Mouse (Mus musculus): Measurements from ENCODE around the gene Cfap299. TPM values are rescaled to one million over a fixed set of nuclear protein-coding genes. Genes with fewer than 3 reads are reported as not detected.
A peak's percentile ranks its signal among the peaks of the same experiment; 100 is the strongest.

Gene Cfap299
- not detected in 2 replicates for polyA plus RNA-seq (2012; ENCODE audit: insufficient read depth, insufficient read length, low replicate concordance, missing spikeins)

GRCm38 (mm10) chr5:98328848-98329624 lies at the start of gene Cfap299:
Gene Cfap299, plus strand, starts transcription at chr5:98329304.
- WGBS: 2% methylated on average over 46 of the region's 46 CpGs
- Histone ChIP-seq H3K27ac (ENCODE audit: insufficient read depth, low read depth, low read length) (no peak within 1 kb of the TSS), H3K4me3 (ENCODE audit: insufficient read depth, low read depth, low read length) (peak within 1 kb of the TSS; percentile 50), H3K4me1 (ENCODE audit: control insufficient read depth, insufficient read depth, low read length) (peaks cover 4% of the 10 kb centered on the region; the same call in 1 of the 2 replicates)
- TF ChIP-seq POLR2A (IDR thresholded peaks at IDR 0.05; ENCODE audit: insufficient read depth, low read depth, low read length) (no peak), CTCF (IDR thresholded peaks at IDR 0.05; ENCODE audit: insufficient read depth, low read depth, low read length) (peak; percentile 99)

GRCm38 (mm10) chr5:98281993-98282392 lies 47.1 kb upstream of the Cfap299 start:
- no peak for TF ChIP-seq CTCF (IDR thresholded peaks at IDR 0.05; ENCODE audit: insufficient read depth, low read depth, low read length)
- TF ChIP-seq POLR2A (IDR thresholded peaks at IDR 0.05; ENCODE audit: insufficient read depth, low read depth, low read length): no peak
- H3K4me3 ChIP-seq (ENCODE audit: insufficient read depth, low read depth, low read length): no peak overlapping the region
- no peak overlapping the region for H3K27ac ChIP-seq (ENCODE audit: insufficient read depth, low read depth, low read length)
- WGBS: 23% methylated on average over 9 of the region's 9 CpGs
- H3K4me1 ChIP-seq (ENCODE audit: control insufficient read depth, insufficient read depth, low read length): peaks cover 3% of the 10 kb centered on the region; the same call in 1 of the 2 replicates

GRCm38 (mm10) chr5:98283696-98284478 lies 45.2 kb upstream of the Cfap299 start:
- peaks cover 3% of the 10 kb centered on the region; the same call in 1 of the 2 replicates for H3K4me1 ChIP-seq (ENCODE audit: control insufficient read depth, insufficient read depth, low read length)
- 58% methylated on average over 17 of the region's 17 CpGs for WGBS
- no peak overlapping the region for H3K4me3 ChIP-seq (ENCODE audit: insufficient read depth, low read depth, low read length)
- H3K27ac ChIP-seq (ENCODE audit: insufficient read depth, low read depth, low read length): no peak overlapping the region
- TF ChIP-seq POLR2A (IDR thresholded peaks at IDR 0.05; ENCODE audit: insufficient read depth, low read depth, low read length) (no peak), CTCF (IDR thresholded peaks at IDR 0.05; ENCODE audit: insufficient read depth, low read depth, low read length) (no peak)

- Histone ChIP-seq H3K27ac (ENCODE audit: insufficient read depth, low read depth, low read length) (no peak overlapping the region), H3K4me3 (ENCODE audit: insufficient read depth, low read depth, low read length) (no peak overlapping the region), H3K4me1 (ENCODE audit: control insufficient read depth, insufficient read depth, low read length) (no peaks in the 10 kb centered on the region)
- TF ChIP-seq POLR2A (IDR thresholded peaks at IDR 0.05; ENCODE audit: insufficient read depth, low read depth, low read length) (no peak), CTCF (IDR thresholded peaks at IDR 0.05; ENCODE audit: insufficient read depth, low read depth, low read length) (no peak)
- 77% methylated on average over 8 of the region's 8 CpGs for WGBS
These were observed 38.5 kb upstream of the Cfap299 start for GRCm38 (mm10) chr5:98290642-98291041.

DNA sequence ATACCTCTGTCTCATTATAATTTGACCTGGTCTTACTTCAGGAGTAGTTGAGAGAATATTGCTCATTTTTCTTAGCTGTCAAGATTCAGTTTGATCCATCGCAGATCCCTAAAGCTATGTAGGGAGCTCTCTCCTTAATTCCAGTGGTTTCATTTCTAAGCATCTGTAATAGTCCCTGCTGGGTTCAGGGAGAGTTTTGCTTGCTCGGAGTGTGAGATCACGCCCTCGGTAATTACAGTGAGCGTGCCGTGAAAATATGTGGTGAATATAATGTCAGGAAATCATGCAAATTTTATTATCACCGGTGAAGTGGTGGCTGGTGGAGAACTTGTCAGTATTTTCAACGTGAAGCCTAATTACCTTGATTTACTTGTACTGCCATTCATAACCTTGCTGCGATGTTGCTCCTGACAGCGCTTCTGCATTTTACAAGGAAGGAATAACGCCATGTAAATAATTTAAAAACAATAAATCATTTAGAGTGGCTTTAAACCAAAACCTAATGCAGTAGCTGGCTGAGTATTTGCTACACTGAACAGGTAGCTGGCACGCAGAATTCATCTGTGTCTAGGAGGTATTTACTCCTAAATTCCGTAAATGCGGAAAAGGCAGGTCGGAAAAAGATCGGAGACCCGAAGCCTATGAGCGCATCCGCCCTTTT lies 36.6 kb upstream of the Cfap299 start:
- WGBS: 3% methylated on average over 19 of the region's 19 CpGs
- Histone ChIP-seq H3K27ac (ENCODE audit: insufficient read depth, low read depth, low read length) (no peak overlapping the region), H3K4me3 (ENCODE audit: insufficient read depth, low read depth, low read length) (no peak overlapping the region), H3K4me1 (ENCODE audit: control insufficient read depth, insufficient read depth, low read length) (no peaks in the 10 kb centered on the region)
- TF ChIP-seq CTCF (IDR thresholded peaks at IDR 0.05; ENCODE audit: insufficient read depth, low read depth, low read length) (no peak), POLR2A (IDR thresholded peaks at IDR 0.05; ENCODE audit: insufficient read depth, low read depth, low read length) (no peak)

DNA sequence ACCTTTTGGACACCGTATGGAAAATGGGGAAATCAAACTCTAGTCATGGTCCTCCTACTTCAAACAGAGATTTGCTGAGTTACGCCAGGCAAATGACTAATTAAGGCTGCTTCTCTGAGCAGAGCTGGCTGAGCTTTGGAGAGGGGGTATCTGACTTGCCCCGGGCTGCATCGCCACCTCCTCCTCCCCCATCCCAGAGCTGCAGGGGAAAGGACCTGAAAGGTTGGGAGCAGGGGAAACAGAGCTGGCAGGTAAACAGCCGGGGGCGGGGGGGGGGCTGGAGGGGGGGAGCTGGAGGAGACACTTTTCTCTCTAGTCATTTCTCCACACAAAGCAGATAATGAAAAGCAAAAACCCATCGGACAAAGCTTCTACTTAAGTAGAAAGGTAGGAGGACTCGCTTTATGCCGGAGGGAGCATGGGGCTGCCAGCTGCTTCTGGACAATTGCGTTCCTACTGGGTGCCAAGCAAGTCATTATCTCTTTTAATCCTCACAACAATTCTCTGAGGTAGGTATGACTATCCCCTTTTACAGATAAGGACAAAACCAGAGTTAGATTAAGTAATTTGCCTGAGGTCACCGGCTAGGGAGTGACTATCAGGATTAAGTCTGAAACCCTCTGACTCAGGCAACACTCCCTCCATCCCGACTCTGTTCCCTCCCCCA lies 35.9 kb upstream of the Cfap299 start:
- H3K4me3 ChIP-seq (ENCODE audit: insufficient read depth, low read depth, low read length): no peak overlapping the region
- H3K4me1 ChIP-seq (ENCODE audit: control insufficient read depth, insufficient read depth, low read length): no peaks in the 10 kb centered on the region
- 6% methylated on average over 12 of the region's 12 CpGs for WGBS
- no peak overlapping the region for H3K27ac ChIP-seq (ENCODE audit: insufficient read depth, low read depth, low read length)
- TF ChIP-seq POLR2A (IDR thresholded peaks at IDR 0.05; ENCODE audit: insufficient read depth, low read depth, low read length): no peak
- no peak for TF ChIP-seq CTCF (IDR thresholded peaks at IDR 0.05; ENCODE audit: insufficient read depth, low read depth, low read length)

DNA sequence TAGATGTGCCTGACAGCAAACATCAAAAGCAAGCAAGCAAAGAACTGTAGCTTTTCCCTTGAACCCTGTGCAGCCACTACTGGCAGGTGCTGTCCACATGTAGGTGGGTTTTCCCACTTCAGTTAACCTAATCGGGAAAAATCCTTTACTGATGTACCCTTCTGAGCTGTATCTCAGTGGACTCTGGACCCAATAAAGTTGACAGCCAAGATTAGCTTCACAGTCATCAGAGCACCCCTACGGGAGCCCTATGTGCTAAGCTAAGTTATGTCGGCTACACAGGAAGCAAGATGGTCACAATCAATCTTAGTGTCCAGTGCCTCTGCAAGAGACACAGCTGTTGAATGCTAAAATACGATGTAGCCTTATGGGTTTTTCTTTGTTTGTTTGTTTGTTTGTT lies 29.0 kb upstream of the Cfap299 start:
- 97% methylated on average over 4 of the region's 4 CpGs for WGBS
- no peak overlapping the region for H3K4me3 ChIP-seq (ENCODE audit: insufficient read depth, low read depth, low read length)
- no peak for TF ChIP-seq CTCF (IDR thresholded peaks at IDR 0.05; ENCODE audit: insufficient read depth, low read depth, low read length)
- no peak for TF ChIP-seq POLR2A (IDR thresholded peaks at IDR 0.05; ENCODE audit: insufficient read depth, low read depth, low read length)
- H3K4me1 ChIP-seq (ENCODE audit: control insufficient read depth, insufficient read depth, low read length): no peaks in the 10 kb centered on the region
- no peak overlapping the region for H3K27ac ChIP-seq (ENCODE audit: insufficient read depth, low read depth, low read length)

GRCm38 (mm10) chr5:98305673-98306072 lies 23.4 kb upstream of the Cfap299 start:
- WGBS: 92% methylated on average over 4 of the region's 4 CpGs

More at GRCm38 (mm10) chr5:98305673-98306072, 23.4 kb upstream of the Cfap299 start:
- H3K27ac ChIP-seq (ENCODE audit: insufficient read depth, low read depth, low read length): no peak overlapping the region
- H3K4me3 ChIP-seq (ENCODE audit: insufficient read depth, low read depth, low read length): no peak overlapping the region
- no peaks in the 10 kb centered on the region for H3K4me1 ChIP-seq (ENCODE audit: control insufficient read depth, insufficient read depth, low read length)
- TF ChIP-seq CTCF (IDR thresholded peaks at IDR 0.05; ENCODE audit: insufficient read depth, low read depth, low read length) (no peak), POLR2A (IDR thresholded peaks at IDR 0.05; ENCODE audit: insufficient read depth, low read depth, low read length) (no peak)

Measured in olfactory bulb, adult 2 months (tissue).